Mouse (Mus musculus) spleen, postnatal 10 days (tissue): Measurements from ENCODE around the gene Ccdc106.
A peak's percentile ranks its signal among the peaks of the same experiment; 100 is the strongest.
"Not testable (repeated sequence)": the region's sequence is repeated elsewhere in the genome, so short reads cannot be mapped to it uniquely, and the experiment has no call there.

Source experiments
- DNase-seq, 2 experiments: peaks; one replicate each; pipeline ENCODE4 v3.0.0; 2021 to 2022; ENCODE audit warnings: low spot score in 2 of 2

Ccdc106 gene

GRCm38 (mm10) chr7:5015118-5016001 lies 5.0 kb upstream of the Ccdc106 start, which contains the start of gene Gm44973:
Gene Gm44973 (plus strand): TSS chr7:5015496.
- peak; percentile 86 to 92 for DNase-seq

- DNase-seq = no peak
Measured at GRCm38 (mm10) chr7:5016057-5016456, 4.3 kb upstream of the Ccdc106 start.

- DNase-seq = no peak
Measured at GRCm38 (mm10) chr7:5016920-5017319, 3.4 kb upstream of the Ccdc106 start.

- peak in 1 of 2 experiments; percentile 55 for DNase-seq
Measured at GRCm38 (mm10) chr7:5017352-5017751, 3.0 kb upstream of the Ccdc106 start.

GRCm38 (mm10) chr7:5017931-5018330 lies 2.4 kb upstream of the Ccdc106 start:
- DNase-seq = no peak

GRCm38 (mm10) chr7:5019576-5019975 lies 777 bp upstream of the Ccdc106 start:
- DNase-seq = not testable (repeated sequence)

- DNase-seq = peak in 1 of 2 experiments; percentile 51
Measured at GRCm38 (mm10) chr7:5020685-5021084, 332 bp downstream of the Ccdc106 start.

- no peak for DNase-seq
Measured at GRCm38 (mm10) chr7:5021197-5021596, 844 bp downstream of the Ccdc106 start.

- no peak for DNase-seq
Measured at GRCm38 (mm10) chr7:5029543-5029942, 9.2 kb downstream of the Ccdc106 start.

GRCm38 (mm10) chr7:5029946-5030345 lies 9.6 kb downstream of the Ccdc106 start:
- no peak for DNase-seq

- DNase-seq = no peak
Measured at GRCm38 (mm10) chr7:5030554-5031275, 10.4 kb downstream of the Ccdc106 start.

GRCm38 (mm10) chr7:5031496-5031895 lies 11.1 kb downstream of the Ccdc106 start:
- DNase-seq = no peak

- no peak for DNase-seq
Measured at GRCm38 (mm10) chr7:5033818-5034217, 13.5 kb downstream of the Ccdc106 start, which contains the start of gene 4632433K11Rik. Gene 4632433K11Rik (plus strand): TSS chr7:5034118.

- no peak for DNase-seq
Measured at GRCm38 (mm10) chr7:5035628-5036027, 15.3 kb downstream of the Ccdc106 start.

GRCm38 (mm10) chr7:5036136-5036535 lies 15.8 kb downstream of the Ccdc106 start:
- DNase-seq = no peak

GRCm38 (mm10) chr7:5037026-5037425 lies 16.7 kb downstream of the Ccdc106 start:
- no peak for DNase-seq

- no peak for DNase-seq
Measured at GRCm38 (mm10) chr7:5037467-5037866, 17.1 kb downstream of the Ccdc106 start.

- peak; percentile 95 for DNase-seq
Measured at GRCm38 (mm10) chr7:5038109-5038732, 17.9 kb downstream of the Ccdc106 start, which contains the start of gene Zfp784. Gene Zfp784 (minus strand): TSS chr7:5038446.

GRCm38 (mm10) chr7:5038940-5039339 lies 18.6 kb downstream of the Ccdc106 start:
- peak in 1 of 2 experiments; percentile 20 for DNase-seq

- DNase-seq = no peak
Measured at GRCm38 (mm10) chr7:5044981-5045380, 24.6 kb downstream of the Ccdc106 start.

GRCm38 (mm10) chr7:5046112-5046511 lies 25.8 kb downstream of the Ccdc106 start:
- no peak for DNase-seq

- DNase-seq = no peak
Measured at GRCm38 (mm10) chr7:5047313-5047712, 27.0 kb downstream of the Ccdc106 start.
